Mouse (Mus musculus) layer of hippocampus, postnatal 25 days (tissue): ENCODE data around the gene Nucks1. TPM values are rescaled to one million over a fixed set of nuclear protein-coding genes. Genes with fewer than 3 reads are reported as not detected.

Experiments used
- total RNA-seq, 2 experiments: library from RNA; stranded (reverse); gene quantifications; 2 replicates each; pipeline ENCODE4 v1.2.3; 2021

The Nucks1 gene
- total RNA-seq, 2 experiments from 2014 or later = 150 to 157 TPM

Other genes with a start within 250 kb of the Nucks1 start
- gene Rab7b, start 221.8 kb upstream of the Nucks1 start, total RNA-seq = 1 to 10 TPM; 4.0 to 4.4 TPM
- gene Slc26a9, start 166.5 kb upstream of the Nucks1 start, total RNA-seq = under 1 TPM; 0.12 to 0.15 TPM
- 1 to 10 TPM; 2.0 to 3.2 TPM for gene Pm20d1, start 113.2 kb upstream of the Nucks1 start, total RNA-seq
- gene Slc41a1, start 83.0 kb upstream of the Nucks1 start, total RNA-seq = 10 to 100 TPM; 61.5 to 66.5 TPM
- 1 to 10 TPM; 7.3 to 8.0 TPM for gene Rab29, start 43.3 kb upstream of the Nucks1 start, total RNA-seq
- 1 to 10 TPM; 2.4 TPM for gene Slc45a3, start 52.4 kb downstream of the Nucks1 start, total RNA-seq
- gene Elk4, start 97.1 kb downstream of the Nucks1 start, total RNA-seq = 10 to 100 TPM; 51.8 to 60.4 TPM
- gene Mfsd4a, start 157.5 kb downstream of the Nucks1 start, total RNA-seq = 10 to 100 TPM; 61.3 to 72.8 TPM
- 10 to 100 TPM; 24.4 to 25.7 TPM for gene Cdk18, start 229.2 kb downstream of the Nucks1 start, total RNA-seq